Mouse (Mus musculus) embryo, embryonic 10 days (tissue): Measurements from ENCODE around the gene Aurkc.
"Not testable (repeated sequence)": the region's sequence is repeated elsewhere in the genome, so short reads cannot be mapped to it uniquely, and the experiment has no call there.

Source experiments
- DNase-seq: peaks from one replicate; pipeline ENCODE4 v3.0.0-alpha.2; 2015; ENCODE audit warnings: low spot score

Gene Aurkc

GRCm38 (mm10) chr7:6995251-6995650 lies at the start of gene Aurkc:
Gene Aurkc, plus strand, starts transcription at chr7:6995300.
- not testable (repeated sequence) for DNase-seq

- not testable (repeated sequence) for DNase-seq
These were observed 47.0 kb upstream of the Aurkc start for GRCm38 (mm10) chr7:6948061-6948460.

GRCm38 (mm10) chr7:6956576-6956975 lies 38.5 kb upstream of the Aurkc start:
- DNase-seq, result no peak

GRCm38 (mm10) chr7:6958574-6958973 lies 36.5 kb upstream of the Aurkc start:
- no peak for DNase-seq

GRCm38 (mm10) chr7:6973566-6973965 lies 21.5 kb upstream of the Aurkc start:
- no peak for DNase-seq

- no peak for DNase-seq
These were observed 18.2 kb upstream of the Aurkc start for GRCm38 (mm10) chr7:6976890-6977289.

- DNase-seq, result not testable (repeated sequence)
These were observed 3.8 kb downstream of the Aurkc start for GRCm38 (mm10) chr7:6998914-6999313.

- not testable (repeated sequence) for DNase-seq
These were observed 10.3 kb downstream of the Aurkc start for GRCm38 (mm10) chr7:7005441-7005840.

- DNase-seq, result no peak
These were observed 32.3 kb downstream of the Aurkc start for GRCm38 (mm10) chr7:7027445-7027844.

- DNase-seq, result not testable (repeated sequence)
These were observed 54.7 kb downstream of the Aurkc start for GRCm38 (mm10) chr7:7049659-7050320.
